Mouse (Mus musculus): Measurements from ENCODE around the gene Evl. TPM values are rescaled to one million over a fixed set of nuclear protein-coding genes. Genes with fewer than 3 reads are reported as not detected.
A peak's percentile ranks its signal among the peaks of the same experiment; 100 is the strongest.

The Evl gene
- polyA plus RNA-seq, 1 experiment from 2014 or later = 30.6 TPM

DNA sequence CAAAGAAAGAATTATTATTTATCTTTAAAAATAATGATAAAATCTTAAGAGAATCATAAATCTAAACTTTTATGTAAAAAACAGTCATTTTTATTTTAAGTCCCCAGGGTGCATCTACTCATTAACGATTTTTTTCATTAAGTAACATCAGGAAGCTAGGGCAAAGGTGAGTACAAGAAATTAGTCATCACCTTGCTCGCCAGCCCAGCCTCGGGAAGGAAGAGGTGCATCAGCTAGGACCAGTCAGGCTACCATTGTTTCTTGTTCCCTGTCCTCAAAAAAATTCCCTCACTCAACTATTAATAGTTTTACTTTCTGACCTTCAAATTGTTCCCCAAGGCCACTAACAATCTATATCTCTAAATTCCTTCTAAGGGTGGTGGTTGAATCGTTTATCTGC, 123.8 kb downstream of the Evl start:
- H3K4me2 ChIP-seq = no peak overlapping the region
- no peak overlapping the region for H3K27ac ChIP-seq (replicated peaks)
- H3K4me3 ChIP-seq = no peak overlapping the region
- no peaks in the 10 kb centered on the region for H3K9me3 ChIP-seq
- H3K36me3 ChIP-seq = peaks cover 90% of the 10 kb centered on the region
- H3K27me3 ChIP-seq (replicated peaks) = no peaks in the 10 kb centered on the region
- ATAC-seq (ENCODE audit: extremely low read depth, insufficient number of reproducible peaks, low FRiP score, low TSS enrichment) = no peak
- H3K4me1 ChIP-seq = peaks cover 14% of the 10 kb centered on the region; the same call in 1 of the 2 replicates
- 56% methylated on average over 4 of the region's 4 CpGs for WGBS
- H3K9ac ChIP-seq = no peak overlapping the region

DNA sequence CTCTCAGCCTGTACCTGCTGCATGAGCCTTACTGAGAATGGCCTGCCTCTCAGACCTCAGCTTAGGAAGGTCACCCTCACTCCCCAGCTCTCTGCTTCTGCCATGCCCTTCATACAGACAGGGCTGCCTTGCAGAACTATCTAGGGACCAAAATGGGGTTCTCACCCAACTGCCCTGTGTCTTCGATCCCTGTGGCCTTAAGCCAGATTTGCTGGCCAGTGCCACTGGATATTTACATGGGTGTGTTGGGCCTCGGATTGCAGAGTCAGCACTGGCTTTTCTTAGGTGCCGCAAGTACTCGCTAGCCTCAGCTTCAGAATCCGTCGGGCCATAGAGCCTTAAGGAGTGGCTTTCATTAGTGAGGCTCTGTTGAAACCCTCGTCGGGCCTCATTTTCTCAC, 126.3 kb downstream of the Evl start:
- Histone ChIP-seq H3K4me2 (no peak overlapping the region), H3K27me3 (replicated peaks) (no peaks in the 10 kb centered on the region), H3K36me3 (peaks cover 90% of the 10 kb centered on the region), H3K9me3 (no peaks in the 10 kb centered on the region), H3K9ac (0 out of 2 replicates have a peak overlapping the region, but pooled peaks have one; percentile 12), H3K4me3 (no peak overlapping the region), H3K27ac (replicated peaks) (no peak overlapping the region), H3K4me1 (peaks cover 4% of the 10 kb centered on the region; the same call in 1 of the 2 replicates)
- no peak for ATAC-seq (ENCODE audit: extremely low read depth, insufficient number of reproducible peaks, low FRiP score, low TSS enrichment)
- WGBS = 83% methylated on average over 8 of the region's 8 CpGs

DNA sequence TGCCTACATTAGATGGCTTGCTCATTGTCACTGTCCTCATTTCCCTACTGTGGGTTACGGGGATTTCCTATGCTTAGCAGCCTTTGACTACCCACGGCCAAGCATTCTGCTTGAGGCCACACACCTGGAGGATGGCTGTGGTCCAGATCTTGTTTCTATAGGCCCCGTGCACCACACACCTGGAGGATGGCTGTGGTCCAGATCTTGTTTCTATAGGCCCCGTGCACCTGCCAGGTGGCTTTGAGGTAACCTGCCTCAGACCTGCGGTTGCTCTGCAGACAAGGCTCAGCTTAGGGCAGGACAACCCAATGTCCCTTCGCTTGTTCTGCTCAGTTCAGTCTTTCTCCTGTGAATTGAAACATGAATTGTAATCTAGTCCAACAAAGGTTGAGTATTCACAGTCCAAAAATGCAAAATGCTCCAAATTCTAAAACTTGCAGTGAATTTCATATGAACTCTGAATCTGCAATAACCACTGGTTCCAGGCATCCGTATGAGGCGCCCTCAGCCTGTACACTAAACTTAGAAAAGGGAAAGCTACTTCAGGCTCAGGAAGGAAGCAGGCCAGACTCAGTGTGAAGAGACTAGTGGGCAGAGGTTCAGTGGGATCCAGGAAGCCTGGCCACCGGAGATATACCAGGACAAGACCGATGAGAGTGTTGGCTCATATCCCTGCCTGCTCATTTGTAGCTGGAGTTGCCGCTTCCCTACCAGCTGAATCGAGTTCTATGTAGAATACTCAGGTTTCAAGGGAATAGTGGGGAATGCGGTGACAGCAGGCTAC, 127.9 kb downstream of the Evl start:
- 81% methylated on average over 13 of the region's 13 CpGs for WGBS
- no peak for ATAC-seq (ENCODE audit: extremely low read depth, insufficient number of reproducible peaks, low FRiP score, low TSS enrichment)
- H3K9me3 ChIP-seq = no peaks in the 10 kb centered on the region
- no peaks in the 10 kb centered on the region for H3K27me3 ChIP-seq (replicated peaks)
- H3K4me2 ChIP-seq = no peak overlapping the region
- peaks cover 87% of the 10 kb centered on the region for H3K36me3 ChIP-seq
- no peak overlapping the region for H3K9ac ChIP-seq
- no peak overlapping the region for H3K27ac ChIP-seq (replicated peaks)
- peaks cover 13% of the 10 kb centered on the region; the same call in 1 of the 2 replicates for H3K4me1 ChIP-seq
- no peak overlapping the region for H3K4me3 ChIP-seq

DNA sequence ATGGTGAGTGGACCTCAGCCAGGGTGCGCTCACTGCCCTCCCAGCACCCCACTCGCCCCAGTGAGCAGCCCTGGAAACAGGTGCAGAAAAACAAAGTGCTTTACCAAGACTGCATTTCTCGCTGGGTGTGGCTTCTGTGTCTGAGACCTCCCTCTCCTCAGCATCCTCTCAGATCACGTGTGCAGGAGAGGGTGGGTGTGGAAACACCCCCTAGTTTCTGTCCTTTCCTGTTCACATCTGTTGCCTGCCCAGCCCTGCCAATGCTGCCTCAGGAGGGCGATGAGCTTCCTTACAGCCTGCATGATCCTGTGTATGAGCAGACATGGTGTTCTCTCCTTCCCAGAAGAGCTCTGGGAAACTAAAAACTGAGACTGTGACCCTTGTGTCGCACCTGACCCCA, 131.9 kb downstream of the Evl start:
- Histone ChIP-seq H3K4me1 (peaks cover 17% of the 10 kb centered on the region), H3K4me2 (no peak overlapping the region), H3K36me3 (peaks cover 62% of the 10 kb centered on the region), H3K27ac (replicated peaks) (peak overlapping the region; percentile 15; the same call in 1 of the 2 replicates), H3K9ac (no peak overlapping the region), H3K9me3 (no peaks in the 10 kb centered on the region), H3K27me3 (replicated peaks) (no peaks in the 10 kb centered on the region), H3K4me3 (no peak overlapping the region)
- WGBS = 76% methylated on average over 6 of the region's 6 CpGs
- ATAC-seq (ENCODE audit: extremely low read depth, insufficient number of reproducible peaks, low FRiP score, low TSS enrichment) = no peak

DNA sequence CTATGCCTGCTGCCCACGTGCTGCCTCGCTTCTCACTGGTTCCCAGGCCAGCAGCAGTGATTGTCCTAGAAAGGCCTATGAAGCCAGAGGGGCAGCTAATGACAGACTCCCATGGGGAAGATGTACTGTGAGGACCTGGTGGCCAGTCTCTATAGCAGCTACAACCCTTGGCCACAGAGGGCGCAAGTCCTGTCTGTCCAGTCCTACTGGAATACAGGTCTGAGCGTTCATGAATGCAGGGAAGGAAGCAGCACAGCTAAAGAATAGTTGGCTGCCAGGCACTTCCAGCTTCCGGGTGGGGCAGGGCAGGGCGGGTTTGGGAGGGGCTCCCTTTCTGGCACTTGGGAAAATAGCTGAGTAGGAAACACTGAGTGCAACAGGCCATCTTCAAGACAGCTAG, 132.4 kb downstream of the Evl start:
- ATAC-seq (ENCODE audit: extremely low read depth, insufficient number of reproducible peaks, low FRiP score, low TSS enrichment) = no peak
- Histone ChIP-seq H3K27ac (replicated peaks) (peak overlapping the region; percentile 15; the same call in 1 of the 2 replicates), H3K4me3 (no peak overlapping the region), H3K9me3 (no peaks in the 10 kb centered on the region), H3K4me2 (no peak overlapping the region), H3K9ac (no peak overlapping the region), H3K36me3 (peaks cover 57% of the 10 kb centered on the region), H3K27me3 (replicated peaks) (no peaks in the 10 kb centered on the region), H3K4me1 (peaks cover 17% of the 10 kb centered on the region)
- WGBS = 62% methylated on average over 6 of the region's 6 CpGs

DNA sequence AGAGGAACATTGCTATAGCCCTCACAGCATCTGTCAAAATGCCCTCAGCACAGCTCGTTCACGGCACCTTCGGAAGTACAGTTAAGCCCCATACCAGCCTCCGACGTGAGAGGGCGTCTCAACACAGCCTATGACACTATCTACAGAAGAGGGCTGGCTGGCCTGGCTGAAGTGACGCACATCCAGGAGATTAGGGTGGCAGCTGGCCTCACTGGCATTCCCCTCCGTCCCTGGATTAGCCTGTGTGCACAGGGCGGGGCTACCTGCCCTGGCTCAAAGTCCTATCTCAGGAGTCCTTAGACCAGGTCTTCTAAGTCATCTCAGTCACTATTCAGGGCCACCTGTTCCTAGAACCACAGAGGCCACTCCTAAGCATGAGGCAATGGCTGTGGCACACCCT, 134.6 kb downstream of the Evl start:
- Histone ChIP-seq H3K9me3 (no peaks in the 10 kb centered on the region), H3K27ac (replicated peaks) (no peak overlapping the region), H3K4me3 (no peak overlapping the region), H3K27me3 (replicated peaks) (no peaks in the 10 kb centered on the region), H3K4me2 (no peak overlapping the region), H3K36me3 (peaks cover 35% of the 10 kb centered on the region), H3K9ac (no peak overlapping the region), H3K4me1 (peaks cover 17% of the 10 kb centered on the region)
- ATAC-seq (ENCODE audit: extremely low read depth, insufficient number of reproducible peaks, low FRiP score, low TSS enrichment) = no peak
- 47% methylated on average over 9 of the region's 9 CpGs for WGBS

DNA sequence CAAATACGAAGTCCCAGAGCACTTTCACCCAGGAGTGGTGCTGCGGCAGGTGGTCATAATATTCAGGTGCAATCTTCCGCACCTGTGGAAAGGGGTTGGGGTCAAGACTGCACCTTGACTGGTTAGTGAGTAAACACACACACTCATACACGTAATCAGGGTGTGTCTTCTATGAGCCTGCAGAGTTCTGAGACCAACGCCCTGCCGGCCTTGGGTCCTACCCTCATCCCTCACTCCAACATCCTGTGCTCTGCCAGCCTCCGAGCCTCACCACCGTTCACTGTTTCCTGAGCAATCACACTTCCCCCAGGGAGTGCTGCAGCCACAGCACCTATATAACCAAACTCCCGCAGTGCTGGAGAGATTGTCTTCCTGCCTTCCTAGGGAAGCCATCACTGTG, 136.0 kb downstream of the Evl start:
- Histone ChIP-seq H3K4me3 (no peak overlapping the region), H3K27me3 (replicated peaks) (no peaks in the 10 kb centered on the region), H3K4me1 (peaks cover 17% of the 10 kb centered on the region), H3K4me2 (no peak overlapping the region), H3K27ac (replicated peaks) (no peak overlapping the region), H3K9me3 (no peaks in the 10 kb centered on the region), H3K9ac (no peak overlapping the region), H3K36me3 (peaks cover 25% of the 10 kb centered on the region)
- ATAC-seq (ENCODE audit: extremely low read depth, insufficient number of reproducible peaks, low FRiP score, low TSS enrichment) = no peak
- WGBS = 71% methylated on average over 9 of the region's 9 CpGs

DNA sequence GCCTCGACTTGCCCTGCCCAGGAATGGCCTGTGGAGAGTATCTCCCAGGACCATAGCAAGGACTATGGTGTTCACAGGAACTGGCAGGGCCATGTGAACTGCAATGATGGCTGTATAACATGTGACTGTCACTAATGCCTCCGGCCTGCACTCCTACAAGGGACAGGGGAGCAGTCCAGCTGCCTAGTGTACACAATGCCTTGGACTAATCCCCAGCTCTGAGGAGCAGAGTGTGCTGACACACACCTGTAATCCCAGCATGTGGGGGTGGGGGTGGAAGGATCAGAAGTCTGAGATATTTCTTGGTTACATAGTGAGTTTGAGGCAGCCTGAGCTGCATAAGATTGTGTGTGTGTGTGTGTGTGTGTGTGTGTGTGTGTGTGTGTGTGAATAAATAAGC, 139.1 kb downstream of the Evl start:
- peaks cover 4% of the 10 kb centered on the region for H3K36me3 ChIP-seq
- H3K27me3 ChIP-seq (replicated peaks) = no peaks in the 10 kb centered on the region
- no peak overlapping the region for H3K9ac ChIP-seq
- no peak overlapping the region for H3K4me3 ChIP-seq
- no peak for ATAC-seq (ENCODE audit: extremely low read depth, insufficient number of reproducible peaks, low FRiP score, low TSS enrichment)
- H3K4me1 ChIP-seq = peaks cover 9% of the 10 kb centered on the region
- H3K27ac ChIP-seq (replicated peaks) = no peak overlapping the region
- no peaks in the 10 kb centered on the region for H3K9me3 ChIP-seq
- H3K4me2 ChIP-seq = no peak overlapping the region
- 65% methylated on average over 2 of the region's 2 CpGs for WGBS

DNA sequence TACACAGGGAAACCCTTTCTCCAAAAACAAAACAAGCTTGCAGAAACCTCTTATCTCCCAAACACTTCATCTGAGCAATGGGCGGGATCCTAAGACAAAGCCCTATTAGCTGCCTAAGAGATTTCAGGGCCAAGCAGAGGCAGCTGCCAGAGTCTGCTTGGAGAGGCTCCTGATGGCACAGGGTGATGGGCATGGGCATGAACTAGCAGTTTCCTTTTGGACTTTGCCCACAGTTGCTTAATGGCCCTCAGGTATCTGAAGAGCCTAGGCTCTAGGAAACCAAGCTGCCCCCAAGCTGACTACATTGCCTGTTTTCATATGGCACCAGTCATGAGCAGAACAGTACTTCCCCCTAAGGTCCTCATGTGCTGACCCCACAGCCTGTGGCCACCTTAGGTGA, 139.7 kb downstream of the Evl start:
- Histone ChIP-seq H3K4me2 (no peak overlapping the region), H3K9ac (no peak overlapping the region), H3K4me3 (no peak overlapping the region), H3K27ac (replicated peaks) (no peak overlapping the region), H3K9me3 (no peaks in the 10 kb centered on the region), H3K27me3 (replicated peaks) (no peaks in the 10 kb centered on the region), H3K36me3 (no peaks in the 10 kb centered on the region; the same call in 1 of the 2 replicates), H3K4me1 (peaks cover 11% of the 10 kb centered on the region)
- 81% methylated on average over 1 of the region's 1 CpGs for WGBS
- no peak for ATAC-seq (ENCODE audit: extremely low read depth, insufficient number of reproducible peaks, low FRiP score, low TSS enrichment)

DNA sequence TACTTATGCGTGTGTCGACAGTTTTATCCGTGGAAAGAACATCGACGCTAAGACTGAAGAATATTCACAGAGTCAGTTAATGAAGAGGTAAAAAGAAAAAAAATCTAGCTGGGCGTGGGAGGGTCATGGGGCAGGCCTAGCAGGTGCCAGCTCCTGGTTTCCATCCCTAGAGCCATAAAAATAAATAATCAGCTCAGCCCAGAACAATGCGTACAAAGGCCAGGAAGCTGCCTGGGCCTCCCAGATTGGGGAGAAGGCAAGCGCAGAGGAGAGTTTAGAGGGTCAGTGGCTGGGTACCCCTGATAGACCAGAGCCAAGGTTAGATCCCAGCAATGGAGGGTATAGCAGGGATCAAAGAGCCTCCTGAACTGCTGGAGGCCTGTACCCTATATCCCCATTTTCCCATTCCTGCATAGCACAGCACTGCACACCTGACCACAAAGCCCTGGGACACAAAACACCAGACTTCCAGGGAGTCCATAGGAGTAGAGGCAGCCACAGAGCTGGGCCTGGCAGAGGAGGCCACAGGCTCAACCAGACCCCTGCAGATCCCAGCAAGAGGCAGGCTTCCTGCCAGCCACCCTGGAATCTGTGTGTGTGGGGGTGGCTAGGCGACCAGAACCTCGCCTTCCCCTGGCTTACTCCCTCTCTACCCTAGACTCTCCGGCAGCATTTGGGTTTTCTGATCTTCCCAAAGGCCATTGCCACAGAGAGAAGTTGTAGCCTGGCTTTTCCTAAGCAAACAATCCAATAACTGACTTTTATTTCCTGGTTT, 144.4 kb downstream of the Evl start:
- Histone ChIP-seq H3K4me2 (no peak overlapping the region), H3K9me3 (no peaks in the 10 kb centered on the region), H3K27me3 (replicated peaks) (peaks cover 38% of the 10 kb centered on the region), H3K4me3 (no peak overlapping the region), H3K27ac (replicated peaks) (0 out of 2 replicates have a peak overlapping the region, but pooled peaks have one; percentile 9), H3K9ac (no peak overlapping the region), H3K4me1 (peaks cover 27% of the 10 kb centered on the region), H3K36me3 (no peaks in the 10 kb centered on the region)
- WGBS = 69% methylated on average over 11 of the region's 11 CpGs
- no peak for ATAC-seq (ENCODE audit: extremely low read depth, insufficient number of reproducible peaks, low FRiP score, low TSS enrichment)

DNA sequence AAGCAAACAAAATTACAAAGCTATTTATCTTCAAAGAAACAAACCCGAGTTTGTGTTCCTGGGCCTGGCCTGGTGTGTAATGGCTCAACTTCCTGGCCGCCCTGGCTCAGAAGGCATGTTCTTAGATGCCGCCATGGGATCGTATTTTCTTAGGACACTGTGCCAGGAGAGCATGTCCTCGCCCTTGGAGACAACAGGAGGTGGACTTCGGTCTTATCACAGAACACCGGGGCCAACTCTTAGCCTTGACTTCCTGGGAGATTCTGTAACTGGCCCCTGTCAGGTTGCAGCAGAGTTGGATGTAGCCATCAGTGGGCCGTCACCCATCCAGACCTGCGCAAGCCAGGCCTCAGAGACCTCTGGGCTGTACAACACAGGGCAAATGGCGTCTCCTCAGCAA, 145.1 kb downstream of the Evl start:
- Histone ChIP-seq H3K27me3 (replicated peaks) (peaks cover 45% of the 10 kb centered on the region), H3K27ac (replicated peaks) (no peak overlapping the region; the same call in 1 of the 2 replicates), H3K9me3 (no peaks in the 10 kb centered on the region), H3K4me2 (no peak overlapping the region), H3K9ac (no peak overlapping the region), H3K36me3 (no peaks in the 10 kb centered on the region), H3K4me3 (no peak overlapping the region), H3K4me1 (peaks cover 27% of the 10 kb centered on the region)
- 67% methylated on average over 10 of the region's 10 CpGs for WGBS
- ATAC-seq (ENCODE audit: extremely low read depth, insufficient number of reproducible peaks, low FRiP score, low TSS enrichment) = no peak
